Mouse (Mus musculus) G1E (cell line): ENCODE measurements at regions not wholly inside any gene's neighbourhood (a gene's known extent, or its start where the extent isn't known, plus 50 kb on each side); places are given as distances from the start of the nearest gene placed in this dataset.

Experiments
- ATAC-seq: 2 replicates; pipeline ENCODE4 v1.8.0; 2016; ENCODE audit warnings: mild to moderate bottlenecking; ENCODE audit not compliant: insufficient number of reproducible peaks, poor library complexity, low FRiP score, severe bottlenecking; ENCODE audit errors: extremely low read depth
- DNase-seq: peaks from one replicate; pipeline ENCODE4 v3.0.0; 2012; ENCODE audit warnings: low spot score
- H3K27me3 ChIP-seq: 2 replicates; pipeline ENCODE4 v1.6.1; 2012; ENCODE audit warnings: mild to moderate bottlenecking, low read length, inconsistent platforms; ENCODE audit not compliant: insufficient read depth
- H3K36me3 ChIP-seq: replicated peaks from 2 replicates; pipeline ENCODE3; 2012; ENCODE audit warnings: mild to moderate bottlenecking, inconsistent platforms
- H3K4me1 ChIP-seq: 2 replicates; pipeline ENCODE4 v1.6.1; 2012; ENCODE audit warnings: low read depth, low read length, inconsistent platforms, mixed read lengths; ENCODE audit not compliant: insufficient read depth
- H3K4me3 ChIP-seq: 2 replicates; pipeline ENCODE4 v1.5.1; 2012; ENCODE audit warnings: low read depth, mild to moderate bottlenecking, inconsistent platforms, low read length, moderate library complexity, mixed read lengths
- H3K9me3 ChIP-seq: replicated peaks from 2 replicates; pipeline ENCODE4 v1.6.1; 2012; ENCODE audit warnings: inconsistent platforms
- CTCF ChIP-seq: IDR thresholded peaks from 2 replicates; pipeline ENCODE4 v1.5.1; 2012; ENCODE audit warnings: low read depth, low read length, inconsistent platforms, mixed read lengths
- GATA1 ChIP-seq: IDR thresholded peaks from 2 replicates; pipeline ENCODE4 v1.6.1; 2012; ENCODE audit warnings: borderline replicate concordance, low read length, inconsistent platforms, mixed read lengths
- GATA2 ChIP-seq: IDR thresholded peaks from 2 replicates; pipeline ENCODE4 v1.6.1; 2012; ENCODE audit warnings: low read depth, low read length, inconsistent platforms, borderline replicate concordance
- POLR2AphosphoS5 ChIP-seq: IDR thresholded peaks from 2 replicates; pipeline ENCODE4 v1.6.1; 2012; ENCODE audit warnings: low read depth, low read length, inconsistent platforms; ENCODE audit not compliant: insufficient replicate concordance
- TAL1 ChIP-seq: conservative IDR thresholded peaks from 2 replicates; pipeline ENCODE4 v1.6.1; 2012; ENCODE audit warnings: low read depth, low read length, inconsistent platforms, mixed read lengths

GRCm38 (mm10) chr13:5060462-5060861 lies 451.5 kb upstream of the Akr1e1 start:
- TF ChIP-seq GATA1 (no peak), TAL1 (no peak), GATA2 (no peak), POLR2AphosphoS5 (no peak), CTCF (no peak)
- no peaks in the 10 kb centered on the region for H3K9me3 ChIP-seq
- H3K4me1 ChIP-seq = no peaks in the 10 kb centered on the region
- H3K27me3 ChIP-seq = no peaks in the 10 kb centered on the region
- ATAC-seq (no peak), DNase-seq (no peak)
- no peak overlapping the region for H3K4me3 ChIP-seq
- H3K36me3 ChIP-seq = no peaks in the 10 kb centered on the region

DNA sequence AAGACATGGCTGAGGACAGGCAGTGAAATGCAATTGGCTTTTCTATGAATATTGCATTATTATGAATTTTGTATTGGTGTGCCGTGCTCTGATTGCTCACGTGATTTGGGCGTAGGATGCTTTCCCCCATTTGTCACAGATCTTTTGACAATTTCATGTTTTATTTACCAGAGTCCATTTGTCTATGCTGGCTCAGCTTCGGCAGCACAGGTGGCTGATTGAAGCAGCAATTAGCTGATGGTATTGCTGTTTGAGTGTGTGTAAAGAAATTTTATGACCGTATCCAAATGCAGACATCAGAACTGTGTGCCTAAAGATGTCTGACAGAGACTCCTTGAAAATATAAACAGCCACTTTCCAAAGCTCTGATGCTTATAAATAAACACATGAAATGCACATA lies 498.5 kb upstream of the Akr1e1 start:
- H3K9me3 ChIP-seq = no peaks in the 10 kb centered on the region
- DNase-seq (no peak), ATAC-seq (no peak)
- no peaks in the 10 kb centered on the region for H3K4me1 ChIP-seq
- H3K36me3 ChIP-seq = no peaks in the 10 kb centered on the region
- TF ChIP-seq TAL1 = no peak
- no peak for TF ChIP-seq GATA1
- TF ChIP-seq CTCF = no peak
- no peak for TF ChIP-seq GATA2
- no peak for TF ChIP-seq POLR2AphosphoS5
- H3K27me3 ChIP-seq = no peaks in the 10 kb centered on the region
- no peak overlapping the region for H3K4me3 ChIP-seq

DNA sequence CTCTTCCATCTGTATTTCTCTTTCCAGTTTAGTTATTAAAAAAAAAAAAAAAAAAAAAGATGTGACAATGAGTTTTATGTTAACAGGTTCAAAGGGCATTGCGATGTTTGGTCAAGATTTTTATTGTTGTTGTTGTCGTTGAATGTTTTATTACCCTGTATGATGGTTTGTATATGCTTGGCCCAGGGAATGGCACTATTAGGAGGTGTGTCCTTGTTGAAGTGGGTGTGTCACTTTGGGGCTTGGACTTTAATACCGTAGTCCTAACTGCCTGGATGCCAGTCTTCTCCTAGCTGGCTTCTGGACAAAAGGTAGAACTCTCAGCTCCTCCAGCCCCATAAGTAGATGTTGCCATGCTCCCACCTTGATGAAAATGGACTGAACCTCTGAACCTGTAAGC lies 545.9 kb upstream of the Akr1e1 start:
- no peak for DNase-seq
- TF ChIP-seq GATA1 (no peak), POLR2AphosphoS5 (no peak), TAL1 (no peak), GATA2 (no peak), CTCF (no peak)
- H3K27me3 ChIP-seq = no peaks in the 10 kb centered on the region
- no peaks in the 10 kb centered on the region for H3K9me3 ChIP-seq
- H3K4me1 ChIP-seq = no peaks in the 10 kb centered on the region
- no peak for ATAC-seq
- H3K4me3 ChIP-seq = no peak overlapping the region
- no peaks in the 10 kb centered on the region for H3K36me3 ChIP-seq

- TF ChIP-seq GATA1 (no peak), CTCF (no peak), GATA2 (no peak), POLR2AphosphoS5 (no peak), TAL1 (no peak)
- H3K36me3 ChIP-seq = no peaks in the 10 kb centered on the region
- no peaks in the 10 kb centered on the region for H3K4me1 ChIP-seq
- ATAC-seq (no peak), DNase-seq (no peak)
- H3K27me3 ChIP-seq = no peaks in the 10 kb centered on the region
- H3K9me3 ChIP-seq = no peaks in the 10 kb centered on the region
- no peak overlapping the region for H3K4me3 ChIP-seq
Measured at GRCm38 (mm10) chr13:5159765-5160684, 551.1 kb upstream of the Akr1e1 start.

- no peak for TF ChIP-seq CTCF
- TF ChIP-seq TAL1 = no peak
- TF ChIP-seq GATA2 = no peak
- no peak for TF ChIP-seq GATA1
- no peak for TF ChIP-seq POLR2AphosphoS5
- DNase-seq = no peak
Measured at GRCm38 (mm10) chr13:5166716-5167115, 557.7 kb upstream of the Akr1e1 start.

DNA sequence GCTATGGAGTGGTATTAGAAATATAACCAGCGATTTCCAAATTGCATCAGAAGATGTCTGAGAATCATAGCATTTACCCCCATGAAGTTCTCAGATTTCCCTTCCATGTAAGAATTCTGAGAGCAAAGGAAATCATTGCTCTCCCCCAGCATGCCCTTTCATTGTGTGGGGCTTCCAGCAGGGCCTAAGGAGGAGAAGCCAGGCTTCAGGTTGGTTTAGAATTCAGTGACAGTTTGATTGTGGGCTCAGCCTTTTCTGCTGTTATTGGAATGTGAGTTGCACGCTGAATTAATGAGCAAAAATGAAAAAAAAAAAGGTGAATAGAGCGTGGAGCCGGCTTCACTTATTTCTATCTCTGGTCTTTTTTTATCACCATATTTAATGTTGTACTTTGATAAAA lies 570.0 kb upstream of the Akr1e1 start:
- Histone ChIP-seq H3K4me1 (no peaks in the 10 kb centered on the region), H3K36me3 (no peaks in the 10 kb centered on the region), H3K4me3 (no peak overlapping the region), H3K9me3 (no peaks in the 10 kb centered on the region), H3K27me3 (no peaks in the 10 kb centered on the region)
- DNase-seq (no peak), ATAC-seq (no peak)
- TF ChIP-seq GATA2 (no peak), POLR2AphosphoS5 (no peak), GATA1 (no peak), TAL1 (no peak), CTCF (no peak)

More at GRCm38 (mm10) chr13:5166716-5167115, 557.7 kb upstream of the Akr1e1 start:
- H3K4me1 ChIP-seq = no peaks in the 10 kb centered on the region
- H3K36me3 ChIP-seq = no peaks in the 10 kb centered on the region
- H3K9me3 ChIP-seq = no peaks in the 10 kb centered on the region
- no peak for ATAC-seq
- H3K27me3 ChIP-seq = no peaks in the 10 kb centered on the region
- H3K4me3 ChIP-seq = no peak overlapping the region
